Mouse (Mus musculus): ENCODE results near the gene Trim10.

GRCm38 (mm10) chr17:36828488-36828887 lies 40.9 kb upstream of the Trim10 start:
- TF ChIP-seq POLR2A (IDR thresholded peaks at IDR 0.05; ENCODE audit: borderline replicate concordance, control insufficient read depth, low read depth, low read length) (no peak), CTCF (IDR thresholded peaks at IDR 0.05; ENCODE audit: control insufficient read depth, insufficient read depth, low read length) (no peak)

Measured in bone marrow, adult 2 months (tissue).